Mouse (Mus musculus): ENCODE data around the gene Olfr801.

Gene Olfr801

DNA sequence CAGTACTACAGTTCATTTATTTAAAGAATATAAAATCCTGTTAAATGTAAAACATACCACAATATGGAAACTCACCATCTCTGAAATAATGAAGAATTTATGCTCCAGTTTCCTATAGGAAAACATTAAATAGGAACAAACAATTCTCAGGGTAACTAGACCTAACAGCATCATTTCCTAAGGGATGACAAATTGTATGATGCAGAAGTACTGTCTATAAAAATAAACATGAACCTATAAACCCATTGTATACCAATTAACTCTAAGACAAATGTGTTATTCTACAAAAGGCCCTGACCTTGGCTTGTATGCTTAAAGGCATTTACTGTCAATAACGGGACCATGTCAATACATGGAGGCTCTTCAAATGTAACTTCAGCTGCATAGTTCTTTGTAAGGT lies at the start of gene Olfr801:
Gene Olfr801, minus strand, starts transcription at position 101 of the 400 bp plus-strand sequence.
- in situ Hi-C loops (cut with MboI; ENCODE audit: low pct_unique_long_range_greater_than_20kb in 1 of 2, low sequenced_read_pairs in 2 of 2, unreplicated experiment in 1 of 2): no loop called here

- in situ Hi-C loops (cut with MboI; ENCODE audit: low pct_unique_long_range_greater_than_20kb in 1 of 2, low sequenced_read_pairs in 2 of 2, unreplicated experiment in 1 of 2): no loop called here
Observed at GRCm38 (mm10) chr10:129702910-129703309, 29.2 kb upstream of the Olfr801 start, which contains the start of gene Olfr804. Gene Olfr804 (plus strand): TSS chr10:129703210.

DNA sequence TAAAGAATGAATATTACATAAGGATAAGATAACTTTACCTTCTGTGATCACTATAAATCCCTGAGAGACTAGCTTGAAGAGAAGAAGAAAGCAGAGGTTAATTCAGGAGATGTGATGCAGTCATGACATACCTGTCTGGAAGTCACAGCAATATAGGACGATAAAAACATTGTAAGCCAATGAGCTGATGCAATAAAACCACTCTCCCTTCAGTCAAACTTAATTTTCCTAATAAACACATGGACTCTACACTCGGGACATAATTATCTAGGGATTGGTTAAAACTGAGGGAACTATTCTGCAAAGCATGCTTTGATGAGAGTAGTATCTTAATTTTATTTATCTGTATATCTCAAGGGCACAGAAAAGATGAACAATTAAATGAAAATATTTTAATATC lies 20.5 kb upstream of the Olfr801 start, which contains the start of gene Olfr803:
Gene Olfr803, minus strand, starts transcription at position 101 of the 400 bp plus-strand sequence.
- in situ Hi-C loops (cut with MboI; ENCODE audit: low pct_unique_long_range_greater_than_20kb in 1 of 2, low sequenced_read_pairs in 2 of 2, unreplicated experiment in 1 of 2): no loop called here

GRCm38 (mm10) chr10:129688069-129688468 lies 14.4 kb upstream of the Olfr801 start, which contains the start of gene Olfr802:
Gene Olfr802 (minus strand): TSS chr10:129688169.
- in situ Hi-C loops (cut with MboI; ENCODE audit: low pct_unique_long_range_greater_than_20kb in 1 of 2, low sequenced_read_pairs in 2 of 2, unreplicated experiment in 1 of 2): no loop called here

- in situ Hi-C loops (cut with MboI; ENCODE audit: low pct_unique_long_range_greater_than_20kb in 1 of 2, low sequenced_read_pairs in 2 of 2, unreplicated experiment in 1 of 2): no loop called here
Observed at GRCm38 (mm10) chr10:129657394-129657793, 16.3 kb downstream of the Olfr801 start, which contains the start of gene Olfr800. Gene Olfr800 (plus strand): TSS chr10:129657694.

DNA sequence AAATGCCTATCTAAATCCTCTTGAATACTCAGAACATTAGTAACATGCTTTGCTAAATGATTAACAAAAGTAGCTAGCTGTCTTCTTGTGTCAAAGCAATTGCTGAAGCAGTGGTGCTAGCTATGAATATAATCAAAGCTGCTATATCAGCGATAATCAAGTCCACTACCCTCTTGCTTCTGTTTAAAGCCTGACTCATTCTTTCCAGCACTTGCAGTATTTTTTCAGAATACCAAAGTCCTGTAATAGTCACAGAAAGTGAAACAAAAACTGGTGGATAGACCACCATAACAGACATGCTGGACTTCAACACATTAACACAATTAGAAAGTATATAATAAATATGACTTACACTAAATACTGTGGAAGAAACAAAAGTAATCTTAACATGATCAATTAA lies 21.9 kb downstream of the Olfr801 start:
- in situ Hi-C loops (cut with MboI; ENCODE audit: low pct_unique_long_range_greater_than_20kb in 1 of 2, low sequenced_read_pairs in 2 of 2, unreplicated experiment in 1 of 2): no loop called here

DNA sequence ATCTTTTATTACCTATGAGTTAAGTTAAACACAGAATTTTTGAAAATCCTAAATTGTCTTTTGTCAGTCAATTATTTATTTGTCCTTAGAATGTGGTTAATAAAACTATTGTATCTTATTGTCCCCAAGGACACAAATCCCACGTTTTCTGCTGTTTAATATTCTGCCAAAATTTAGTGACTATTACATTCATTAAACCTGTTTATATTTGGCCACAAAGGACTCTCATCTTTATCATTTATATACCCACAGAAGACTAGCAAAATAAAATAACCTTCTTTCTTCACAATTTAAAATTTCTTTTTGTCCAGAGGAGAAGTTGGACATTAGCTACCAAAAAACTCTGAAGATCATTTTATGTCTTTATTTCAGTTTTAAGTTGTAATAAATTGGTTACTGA lies 36.5 kb downstream of the Olfr801 start, which contains the start of gene Olfr799:
Gene Olfr799, plus strand, starts transcription at position 301 of the 400 bp plus-strand sequence.
- in situ Hi-C loops (cut with MboI; ENCODE audit: low pct_unique_long_range_greater_than_20kb in 1 of 2, low sequenced_read_pairs in 2 of 2, unreplicated experiment in 1 of 2): no loop called here

DNA sequence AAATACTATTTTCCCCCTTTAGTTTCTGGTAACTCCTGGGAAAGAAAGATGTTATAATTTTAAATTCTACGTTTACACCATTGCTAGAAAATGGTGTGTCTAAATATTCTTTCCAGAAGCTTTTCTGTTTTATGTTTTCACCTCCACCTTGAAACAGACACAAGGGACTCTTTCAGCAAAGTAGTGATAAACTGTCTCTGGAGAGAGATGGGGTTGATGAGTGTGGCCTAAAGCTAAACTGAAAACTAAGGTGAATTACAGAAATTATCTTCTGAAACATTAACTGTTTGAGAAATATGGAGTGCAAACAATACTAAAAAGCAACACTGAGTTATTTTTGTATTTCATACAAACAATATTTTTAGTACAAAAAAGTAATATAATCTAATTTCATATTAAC lies 45.8 kb downstream of the Olfr801 start, which contains the start of gene Olfr798:
Gene Olfr798, minus strand, starts transcription at position 101 of the 400 bp plus-strand sequence.
- in situ Hi-C loops (cut with MboI; ENCODE audit: low pct_unique_long_range_greater_than_20kb in 1 of 2, low sequenced_read_pairs in 2 of 2, unreplicated experiment in 1 of 2): no loop called here

- in situ Hi-C loops (cut with MboI; ENCODE audit: low pct_unique_long_range_greater_than_20kb in 1 of 2, low sequenced_read_pairs in 2 of 2, unreplicated experiment in 1 of 2): no loop called here
Observed at GRCm38 (mm10) chr10:129623251-129623650, 50.4 kb downstream of the Olfr801 start.

- in situ Hi-C loops (cut with MboI; ENCODE audit: low pct_unique_long_range_greater_than_20kb in 1 of 2, low sequenced_read_pairs in 2 of 2, unreplicated experiment in 1 of 2): no loop called here
Observed at GRCm38 (mm10) chr10:129621724-129622123, 51.9 kb downstream of the Olfr801 start.
